Mouse (Mus musculus): ENCODE measurements at regions not wholly inside any gene's neighbourhood (a gene's known extent, or its start where the extent isn't known, plus 50 kb on each side); places are given as distances from the start of the nearest gene placed in this dataset.

DNA sequence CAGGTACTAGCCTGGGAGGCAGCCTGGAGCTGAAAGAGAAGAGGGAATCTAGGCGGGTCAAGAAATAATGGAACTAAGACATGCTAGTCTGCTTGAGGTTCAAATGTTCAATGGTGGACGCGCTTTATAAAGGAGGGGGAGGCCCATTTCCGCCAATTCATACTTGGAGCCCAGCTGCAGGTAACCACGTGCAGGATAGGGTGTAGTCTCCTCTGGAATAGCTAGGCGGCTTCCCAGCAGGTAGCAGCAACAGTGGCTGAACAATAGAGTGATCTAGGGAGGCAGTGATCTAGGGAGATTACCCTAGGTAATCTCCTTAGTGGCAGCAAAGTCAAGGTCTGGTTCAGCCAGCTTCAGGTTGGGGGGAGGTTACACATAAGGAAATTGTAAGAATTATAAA, 134.6 kb downstream of the Sh2d4b start:
- DNase-seq = no peak

DNA sequence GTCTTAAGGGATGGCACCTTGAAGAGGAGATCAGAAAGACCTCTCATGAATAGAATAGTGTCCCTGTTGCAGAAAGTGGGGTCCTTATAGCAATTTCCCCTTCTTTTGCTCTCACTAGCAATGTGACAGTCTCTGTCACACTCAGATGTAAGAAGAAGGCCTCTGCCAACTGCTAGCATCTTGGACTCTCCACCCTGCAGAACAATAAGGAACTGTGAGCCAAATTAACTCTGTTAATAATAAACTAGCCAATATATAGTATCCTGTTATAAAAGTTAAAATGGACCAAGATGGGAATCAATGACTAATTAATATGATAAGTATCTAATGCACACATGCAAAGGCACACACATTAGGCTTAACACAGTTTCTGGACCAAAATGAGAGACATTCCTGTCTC, 152.5 kb downstream of the Sh2d4b start:
- DNase-seq = no peak

DNA sequence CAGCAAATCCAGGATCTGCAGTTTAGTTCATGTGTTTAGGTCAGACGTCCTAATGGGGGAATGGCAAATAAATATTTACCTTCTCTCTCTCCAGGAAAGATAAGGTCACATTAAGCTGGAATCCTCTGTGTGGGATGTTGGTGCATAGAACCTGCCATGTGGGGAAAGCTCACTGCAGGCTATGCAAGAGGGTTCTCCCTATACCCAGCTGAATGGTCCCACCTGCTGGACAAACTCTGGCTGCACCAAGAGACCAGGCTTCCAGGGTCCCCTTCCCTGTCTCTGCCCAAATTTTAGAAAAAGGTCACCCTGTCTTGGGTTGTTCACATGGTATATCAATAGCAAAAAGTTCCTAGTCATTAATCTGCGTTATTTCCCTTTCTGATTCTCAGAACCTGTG, 161.2 kb downstream of the Sh2d4b start:
- DNase-seq = peak; percentile 20

DNA sequence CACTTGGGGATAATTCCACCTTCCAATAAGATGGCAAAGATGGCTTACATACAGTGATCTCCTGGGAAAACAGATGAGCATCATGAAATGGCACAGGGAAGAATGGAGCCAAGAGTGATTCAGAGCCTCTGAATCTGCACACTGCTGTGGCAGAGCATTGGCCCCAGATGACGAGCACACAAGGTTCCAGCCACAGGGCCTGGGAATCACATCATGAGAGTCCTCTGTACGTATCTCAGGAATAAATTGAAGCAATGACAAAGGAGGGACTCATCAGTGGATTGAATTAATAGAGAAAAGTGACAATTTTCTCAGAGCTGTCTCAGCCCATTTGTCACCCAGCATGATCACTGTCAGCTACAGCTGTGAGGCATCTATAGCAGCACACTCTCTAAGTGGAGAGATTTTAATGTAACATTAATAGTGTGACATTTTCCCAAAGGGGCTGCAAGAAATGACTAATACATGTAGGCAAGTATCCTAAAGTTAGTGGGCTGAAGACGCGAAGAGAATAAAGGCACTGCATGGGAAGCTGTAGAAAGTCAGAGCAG, 184.0 kb downstream of the Sh2d4b start:
- DNase-seq = no peak

DNA sequence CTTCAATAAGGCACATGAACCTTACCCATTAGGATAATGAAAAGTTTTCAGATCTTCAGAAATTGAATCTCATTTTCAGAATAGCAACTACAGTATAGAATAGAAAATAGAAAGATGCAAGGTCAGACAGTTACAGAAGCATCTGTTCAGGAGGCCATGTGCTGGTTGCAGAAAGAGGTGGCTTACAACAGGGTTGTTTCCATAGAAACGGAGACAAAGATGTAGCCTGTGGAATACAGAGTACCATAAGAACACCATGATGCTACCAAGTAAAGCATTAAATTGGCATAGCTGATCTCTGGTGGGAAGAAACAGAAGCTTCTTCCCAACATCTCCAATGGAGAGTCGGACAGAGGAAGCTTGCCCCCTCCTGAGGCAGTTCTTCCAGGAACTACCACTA, 185.6 kb downstream of the Sh2d4b start:
- no peak for DNase-seq

DNA sequence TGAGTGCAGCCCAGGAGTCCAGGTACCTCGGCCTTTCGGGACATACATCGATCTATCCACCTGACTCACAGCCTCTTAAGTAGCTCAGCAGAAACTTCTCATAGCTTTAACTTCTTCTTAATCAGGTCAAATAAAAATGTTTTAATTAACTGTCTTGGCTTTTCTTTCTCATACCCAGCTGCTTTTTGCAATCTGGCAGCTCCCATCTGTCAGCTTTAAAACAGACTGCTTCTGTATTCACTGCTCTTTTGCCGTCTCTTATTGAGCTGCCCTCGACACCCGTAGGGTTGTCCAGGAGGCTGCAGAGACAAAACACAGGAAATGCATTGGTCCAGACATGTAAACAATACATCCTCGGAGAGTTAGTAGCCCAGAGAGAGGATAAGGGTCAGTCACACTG, 189.6 kb downstream of the Sh2d4b start:
- no peak for DNase-seq

DNA sequence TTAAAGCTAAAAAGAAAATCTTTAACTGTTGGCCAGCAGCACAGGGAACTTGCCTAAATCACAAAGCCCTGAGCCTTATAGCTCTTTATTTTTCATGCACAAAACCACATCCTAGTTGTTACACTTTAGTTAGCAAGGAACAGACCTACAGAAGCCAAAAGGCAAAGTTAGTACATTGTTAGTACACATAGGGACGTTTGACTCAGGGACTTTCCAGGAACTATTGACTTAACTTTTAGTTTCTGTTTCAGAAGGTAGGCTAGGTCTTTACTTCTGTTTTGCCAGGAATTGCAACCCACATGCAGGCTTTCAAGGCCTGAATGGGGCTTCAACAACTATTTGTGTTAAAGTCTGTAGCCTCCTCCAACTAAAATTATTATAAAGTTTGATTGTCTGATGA, 211.4 kb downstream of the Sh2d4b start:
- no peak for DNase-seq

DNA sequence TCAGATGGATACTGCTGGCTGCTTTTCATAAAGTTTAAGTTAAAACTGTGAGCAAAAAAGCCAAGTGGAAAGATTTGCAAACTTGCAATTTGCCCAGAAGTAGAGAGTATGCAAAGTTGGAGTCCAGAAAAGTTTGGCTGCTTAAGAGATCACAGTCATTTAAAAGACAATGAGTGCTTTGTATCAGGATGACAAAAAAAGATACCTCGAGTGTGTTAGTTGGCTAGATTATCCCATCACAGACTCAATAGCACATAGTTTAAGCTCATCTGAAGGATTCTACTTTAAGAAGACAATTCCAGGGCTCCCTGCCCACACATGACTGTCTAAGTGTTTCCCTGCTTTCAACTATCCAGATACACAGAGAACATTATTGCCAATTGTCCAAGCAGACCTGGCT, 239.5 kb downstream of the Sh2d4b start:
- no peak for DNase-seq

All from kidney, adult 18-20 months (tissue).